Mouse (Mus musculus): ENCODE measurements at regions not wholly inside any gene's neighbourhood (a gene's known extent, or its start where the extent isn't known, plus 50 kb on each side); places are given as distances from the start of the nearest gene placed in this dataset.

GRCm38 (mm10) chr7:37392122-37392521 lies 381.3 kb downstream of the Zfp536 start:
- no peak for DNase-seq

DNA sequence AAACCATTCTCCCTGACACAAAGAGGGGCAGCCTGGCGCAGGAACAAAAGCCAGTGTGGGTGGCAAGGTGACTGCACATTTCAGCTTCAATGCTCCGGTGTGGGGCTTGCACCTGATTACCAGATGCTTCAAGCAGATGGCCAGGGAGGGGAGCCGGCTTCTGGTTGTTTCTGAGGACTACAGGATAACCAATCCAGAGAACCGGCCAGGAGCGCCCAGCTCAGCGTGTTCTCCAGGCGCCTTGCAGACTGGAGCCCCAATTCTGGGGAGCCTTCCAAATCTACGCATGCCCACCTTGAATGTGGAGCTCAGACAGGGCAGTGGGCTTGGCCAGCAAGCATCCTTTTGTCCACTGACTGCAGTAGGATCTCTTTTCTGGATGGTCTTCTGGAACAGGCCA lies 380.8 kb downstream of the Zfp536 start:
- DNase-seq: no peak

GRCm38 (mm10) chr7:37393071-37393470 lies 380.4 kb downstream of the Zfp536 start:
- DNase-seq: no peak

GRCm38 (mm10) chr7:37394965-37395426 lies 378.4 kb downstream of the Zfp536 start:
- no peak for DNase-seq

DNA sequence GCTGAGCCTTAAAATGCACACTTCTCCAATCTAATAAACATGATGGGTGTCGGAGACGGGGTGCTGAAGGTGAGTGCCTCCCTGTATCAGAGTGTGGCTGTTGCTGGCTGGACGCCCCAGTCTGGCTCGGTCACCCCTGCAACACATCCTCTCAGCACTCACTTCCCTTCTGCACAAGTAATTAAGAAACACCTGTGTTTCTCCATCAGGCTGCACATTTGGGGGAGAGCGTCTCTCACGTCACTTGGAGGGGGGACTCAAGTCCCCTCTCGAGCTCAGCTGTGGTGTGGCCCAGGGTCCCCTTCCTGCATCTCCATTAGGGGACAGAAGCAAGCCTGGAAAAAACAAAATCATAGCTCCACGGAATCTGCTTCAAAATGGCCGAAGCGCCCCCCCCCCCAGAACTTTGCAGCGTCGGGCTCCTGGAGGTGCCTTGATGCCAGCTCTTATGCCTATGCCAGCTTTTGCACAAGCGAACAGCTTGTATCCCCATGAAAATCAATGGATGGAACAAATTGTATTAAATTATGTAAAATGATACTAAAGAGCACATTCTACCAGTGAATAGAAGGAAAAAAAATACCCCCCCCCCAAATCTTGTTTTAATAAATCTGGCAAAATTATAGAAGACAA lies 377.4 kb downstream of the Zfp536 start:
- DNase-seq: no peak

DNA sequence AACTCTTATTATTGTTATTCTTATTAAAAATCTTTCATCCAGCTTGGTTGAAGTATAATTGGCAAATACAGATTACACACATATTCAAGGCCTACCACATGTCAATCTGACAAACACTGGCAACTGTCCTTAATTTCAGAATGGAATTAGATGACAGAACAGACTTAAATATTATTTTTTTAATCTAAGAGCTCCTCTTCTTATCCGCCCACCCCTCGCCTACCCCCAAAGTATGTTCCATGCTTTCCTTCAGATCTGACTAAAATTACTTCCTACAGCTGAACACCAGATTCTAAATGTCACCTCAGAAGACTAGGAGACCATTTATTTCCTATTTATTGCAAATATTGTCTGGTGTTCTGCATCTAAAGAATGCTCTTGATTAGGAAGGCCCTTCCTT lies 370.0 kb downstream of the Zfp536 start:
- DNase-seq: no peak

- DNase-seq: no peak
Observed at GRCm38 (mm10) chr7:37413350-37413749, 360.1 kb downstream of the Zfp536 start.

GRCm38 (mm10) chr7:37421704-37422103 lies 351.7 kb downstream of the Zfp536 start:
- no peak for DNase-seq

All from kidney, postnatal 25 days (tissue).